Mouse (Mus musculus) ES-Bruce4 (cell line): ENCODE results near the gene Ttll7.

ENCODE experiments used
- CTCF ChIP-seq: IDR thresholded peaks from one replicate; pipeline ENCODE4 v1.8.1; 2011; ENCODE audit warnings: low read depth, low read length
- EP300 ChIP-seq: IDR thresholded peaks from 2 replicates; pipeline ENCODE4 v1.6.1; 2011; ENCODE audit warnings: low read depth, low read length; ENCODE audit not compliant: insufficient read depth

- TF ChIP-seq EP300, result no peak
- TF ChIP-seq CTCF, result no peak
Observed at GRCm38 (mm10) chr3:146928141-146928540, 76.0 kb downstream of the Ttll7 start.
